Mouse (Mus musculus): ENCODE results near the gene Notch1.
A peak's percentile ranks its signal among the peaks of the same experiment; 100 is the strongest.

Gene Notch1

GRCm38 (mm10) chr2:26500599-26501370 lies 15.7 kb downstream of the Notch1 start:
- peak; percentile 68 to 86 for DNase-seq (ENCODE audit: low spot score in 2 of 2)

GRCm38 (mm10) chr2:26500027-26500598 lies 16.4 kb downstream of the Notch1 start:
- DNase-seq (ENCODE audit: low spot score in 2 of 2): no peak

GRCm38 (mm10) chr2:26498694-26499093 lies 17.8 kb downstream of the Notch1 start:
- DNase-seq (ENCODE audit: low spot score in 2 of 2): no peak

GRCm38 (mm10) chr2:26497861-26498533 lies 18.5 kb downstream of the Notch1 start:
- no peak for DNase-seq (ENCODE audit: low spot score in 2 of 2)

GRCm38 (mm10) chr2:26496451-26496850 lies 20.0 kb downstream of the Notch1 start:
- DNase-seq (ENCODE audit: low spot score in 2 of 2): no peak

GRCm38 (mm10) chr2:26495701-26496100 lies 20.8 kb downstream of the Notch1 start:
- no peak for DNase-seq (ENCODE audit: low spot score in 2 of 2)

GRCm38 (mm10) chr2:26494991-26495390 lies 21.5 kb downstream of the Notch1 start:
- DNase-seq (ENCODE audit: low spot score in 2 of 2): no peak

GRCm38 (mm10) chr2:26494396-26494795 lies 22.1 kb downstream of the Notch1 start:
- DNase-seq (ENCODE audit: low spot score in 2 of 2): no peak

- DNase-seq (ENCODE audit: low spot score in 2 of 2): no peak
Measured at GRCm38 (mm10) chr2:26493021-26493781, 23.3 kb downstream of the Notch1 start.

GRCm38 (mm10) chr2:26490760-26491301 lies 25.6 kb downstream of the Notch1 start:
- DNase-seq (ENCODE audit: low spot score in 2 of 2): no peak

- no peak for DNase-seq (ENCODE audit: low spot score in 2 of 2)
Measured at GRCm38 (mm10) chr2:26488535-26489135, 27.8 kb downstream of the Notch1 start.

- peak; percentile 64 to 80 for DNase-seq (ENCODE audit: low spot score in 2 of 2)
Measured at GRCm38 (mm10) chr2:26487322-26488021, 29.0 kb downstream of the Notch1 start.

- DNase-seq (ENCODE audit: low spot score in 2 of 2): no peak
Measured at GRCm38 (mm10) chr2:26486835-26487321, 29.6 kb downstream of the Notch1 start.

GRCm38 (mm10) chr2:26486264-26486810 lies 30.1 kb downstream of the Notch1 start:
- no peak for DNase-seq (ENCODE audit: low spot score in 2 of 2)

- DNase-seq (ENCODE audit: low spot score in 2 of 2): peak; percentile 57 to 61
Measured at GRCm38 (mm10) chr2:26485710-26486109, 30.8 kb downstream of the Notch1 start.

GRCm38 (mm10) chr2:26485278-26485677 lies 31.2 kb downstream of the Notch1 start:
- DNase-seq (ENCODE audit: low spot score in 2 of 2): no peak

- no peak for DNase-seq (ENCODE audit: low spot score in 2 of 2)
Measured at GRCm38 (mm10) chr2:26484169-26484568, 32.3 kb downstream of the Notch1 start.

GRCm38 (mm10) chr2:26483230-26483869 lies 33.1 kb downstream of the Notch1 start:
- no peak for DNase-seq (ENCODE audit: low spot score in 2 of 2)

GRCm38 (mm10) chr2:26482824-26483223 lies 33.6 kb downstream of the Notch1 start:
- no peak for DNase-seq (ENCODE audit: low spot score in 2 of 2)
